Mouse (Mus musculus): Measurements from ENCODE around the gene Gm12185.
"Not testable (repeated sequence)": the region's sequence is repeated elsewhere in the genome, so short reads cannot be mapped to it uniquely, and the experiment has no call there.

Gene Gm12185

DNA sequence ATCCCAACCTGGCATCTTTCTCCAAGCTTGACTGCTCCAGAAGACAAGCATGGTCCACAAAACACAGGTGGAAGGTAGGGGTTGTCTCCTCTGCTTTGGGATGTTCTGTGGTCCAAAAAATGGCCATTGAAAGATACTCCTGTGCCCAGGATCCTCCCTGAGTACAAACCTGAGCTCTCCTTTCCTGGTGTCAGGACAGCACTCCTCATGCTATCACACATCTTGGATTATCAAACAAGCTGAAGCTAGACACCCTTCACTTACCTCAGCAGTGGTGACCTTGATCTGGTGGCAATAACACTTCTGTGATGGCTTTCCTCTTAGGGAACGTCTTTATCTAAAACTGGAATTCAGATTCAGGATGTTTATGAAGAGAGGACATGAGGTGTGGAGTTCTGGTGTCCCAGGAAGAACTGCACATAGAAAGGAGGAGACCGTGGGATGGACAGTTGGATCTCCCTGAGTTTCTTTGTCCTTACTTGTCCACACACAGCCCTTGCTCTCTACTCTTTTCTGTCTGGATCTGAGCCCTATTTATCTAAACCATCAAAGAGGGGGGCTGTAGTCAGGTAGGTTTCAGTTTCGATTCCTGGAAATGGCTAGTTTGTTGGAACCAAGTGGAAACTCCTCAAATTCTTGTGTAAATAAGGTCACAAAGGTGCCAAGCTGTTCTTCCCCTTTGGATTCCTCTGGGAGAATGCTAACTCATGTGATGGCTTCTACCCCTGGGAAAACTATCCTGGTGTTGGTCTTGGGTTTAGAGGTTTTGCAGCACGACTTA, at the start of gene Gm12185:
Gm12185 (minus strand) TSS at position 487 of the 781 bp plus-strand sequence.
- DNase-seq, result peak in 1 of 2 experiments; percentile 15

DNA sequence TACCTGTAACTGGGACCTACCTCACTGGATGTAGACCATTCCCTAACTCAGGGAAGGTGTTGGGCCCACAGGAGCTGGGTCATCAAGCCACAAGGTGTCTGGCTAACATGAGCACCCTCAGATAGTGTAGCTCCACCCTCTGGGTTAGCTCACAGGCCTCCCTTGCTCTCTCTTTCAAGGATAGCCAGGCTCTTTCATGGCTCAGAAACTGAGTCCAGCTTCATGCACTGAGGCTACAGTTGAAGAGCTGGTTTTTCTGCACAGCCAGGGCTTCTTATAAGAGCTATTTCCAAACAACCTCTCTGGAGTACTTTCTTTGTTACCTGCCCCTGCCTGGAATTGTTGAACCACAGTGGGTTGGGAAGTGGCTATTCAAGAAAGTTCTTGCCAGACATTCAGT, 20.0 kb upstream of the Gm12185 start:
- not testable (repeated sequence) for DNase-seq

DNA sequence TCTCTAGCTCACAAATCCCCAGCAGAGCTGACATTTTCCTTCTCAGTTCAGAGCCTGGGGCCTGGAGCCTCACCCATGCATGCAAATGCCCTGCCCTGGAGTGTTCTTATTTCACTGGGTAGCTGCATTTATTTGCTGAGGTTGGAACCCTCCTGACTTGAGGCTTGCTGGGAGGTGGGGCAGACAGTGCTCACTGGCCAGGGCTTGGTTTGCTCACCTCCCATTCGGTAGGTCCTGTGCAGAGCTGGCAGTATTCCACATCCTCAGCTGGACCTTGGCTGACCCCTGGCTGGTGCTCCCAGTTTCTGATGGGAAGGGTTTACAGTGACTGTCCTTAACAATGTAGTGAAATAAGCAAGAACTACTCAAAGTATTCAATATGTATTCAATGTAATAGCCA, 14.8 kb upstream of the Gm12185 start:
- peak; percentile 10 to 28 for DNase-seq

DNA sequence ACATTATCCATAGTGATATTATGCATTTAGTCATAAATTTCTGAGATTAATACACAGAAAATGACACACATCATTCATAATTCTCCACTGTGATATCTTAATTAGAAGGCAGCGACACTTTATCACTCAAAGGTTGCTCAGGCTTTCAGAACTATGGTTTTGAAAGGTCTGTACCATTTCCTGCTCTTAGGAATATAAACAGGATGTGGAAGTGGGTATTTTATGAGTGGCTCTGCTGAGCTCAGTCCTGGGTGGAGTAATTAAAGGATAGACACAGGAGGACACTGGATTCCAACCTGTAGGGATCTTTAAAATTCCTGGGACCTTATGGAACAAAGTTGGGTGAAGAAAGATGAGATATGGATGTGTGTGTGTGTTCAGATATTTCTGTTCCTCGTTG, 14.3 kb upstream of the Gm12185 start:
- DNase-seq, result not testable (repeated sequence)

- not testable (repeated sequence) for DNase-seq
Measured at GRCm38 (mm10) chr11:49000411-49000810, 8.4 kb upstream of the Gm12185 start.

DNA sequence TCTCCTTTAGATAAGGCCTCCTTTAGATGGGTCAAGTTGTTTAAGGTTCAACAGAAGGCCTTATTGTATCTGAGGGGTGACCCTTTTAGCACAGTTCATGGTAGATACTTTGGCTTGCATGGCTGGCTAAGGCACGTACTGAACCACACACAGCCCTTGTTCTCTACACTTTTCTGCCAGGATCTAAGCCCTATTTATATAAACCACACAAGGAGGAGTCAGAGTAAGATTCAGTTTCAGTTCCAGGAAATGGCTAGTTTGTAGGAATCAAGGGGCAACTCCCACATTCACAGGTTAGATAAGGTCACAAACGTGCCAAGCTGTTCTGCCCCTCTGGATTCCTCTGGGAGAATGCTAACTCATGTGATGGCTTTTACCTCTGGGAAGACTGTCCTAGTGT, 2.0 kb upstream of the Gm12185 start, which contains the start of gene Tgtp1:
Tgtp1 (minus strand) TSS at position 155 of the 400 bp plus-strand sequence.
- peak in 1 of 2 experiments; percentile 10 for DNase-seq

DNA sequence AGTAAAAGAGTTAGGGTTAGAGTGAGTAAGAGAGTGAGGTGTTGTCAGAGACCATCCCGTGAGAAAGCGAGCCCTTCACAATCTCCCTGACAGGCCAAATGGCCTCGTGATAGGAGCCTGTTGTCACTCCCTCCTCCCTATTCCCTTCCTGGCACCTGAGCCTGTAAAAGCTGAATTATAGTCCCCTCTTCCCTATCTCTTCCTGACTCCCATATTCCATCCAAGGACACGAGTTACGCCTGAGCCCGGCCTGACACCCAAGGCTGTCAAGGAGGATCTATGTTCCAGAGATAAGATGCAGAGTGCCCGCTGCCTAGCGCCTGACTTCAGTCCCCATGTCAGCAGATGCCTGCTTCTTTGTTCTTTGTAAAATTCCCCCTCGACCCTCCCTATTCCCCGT, 1.3 kb upstream of the Gm12185 start:
- DNase-seq, result not testable (repeated sequence)

DNA sequence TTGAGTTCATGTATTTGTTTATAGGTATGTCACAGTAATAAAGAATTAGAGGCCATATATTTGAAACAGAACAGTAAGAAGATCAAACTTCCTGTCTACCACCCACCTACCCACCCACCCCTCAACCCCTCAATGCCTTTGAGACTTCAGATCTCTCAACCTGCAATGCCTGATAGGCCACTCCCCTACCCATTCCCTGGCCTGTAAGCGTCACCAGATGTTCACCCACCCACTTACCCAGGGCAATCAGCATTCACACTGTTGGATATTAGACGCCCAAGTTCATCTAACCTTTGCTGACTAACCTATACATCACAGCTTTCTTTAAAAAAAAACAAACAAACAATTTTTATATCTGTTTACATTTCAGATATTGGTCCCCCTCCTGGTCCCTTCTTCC, 2.0 kb downstream of the Gm12185 start:
- not testable (repeated sequence) for DNase-seq

DNA sequence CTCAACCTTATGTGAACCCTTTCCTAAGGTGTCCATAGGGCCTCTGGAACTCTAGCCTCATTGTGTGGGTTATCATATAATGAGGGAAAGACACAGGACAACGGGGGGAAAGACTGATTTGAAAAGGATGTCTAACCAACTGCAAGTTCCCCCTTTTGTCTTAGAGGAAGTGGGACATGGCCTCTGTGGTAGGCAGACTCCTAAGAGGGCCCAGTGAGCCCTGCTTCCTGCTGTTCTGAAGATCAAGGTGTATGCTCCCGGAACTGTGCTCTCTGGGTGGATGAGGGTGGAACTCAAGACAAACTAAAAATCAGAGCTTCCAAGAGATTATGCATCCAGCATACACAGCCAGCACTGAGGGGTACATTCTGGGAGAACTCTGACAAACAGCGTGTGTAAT, 3.8 kb downstream of the Gm12185 start:
- not testable (repeated sequence) for DNase-seq

- DNase-seq, result not testable (repeated sequence)
Measured at GRCm38 (mm10) chr11:48982848-48983247, 9.2 kb downstream of the Gm12185 start.

DNA sequence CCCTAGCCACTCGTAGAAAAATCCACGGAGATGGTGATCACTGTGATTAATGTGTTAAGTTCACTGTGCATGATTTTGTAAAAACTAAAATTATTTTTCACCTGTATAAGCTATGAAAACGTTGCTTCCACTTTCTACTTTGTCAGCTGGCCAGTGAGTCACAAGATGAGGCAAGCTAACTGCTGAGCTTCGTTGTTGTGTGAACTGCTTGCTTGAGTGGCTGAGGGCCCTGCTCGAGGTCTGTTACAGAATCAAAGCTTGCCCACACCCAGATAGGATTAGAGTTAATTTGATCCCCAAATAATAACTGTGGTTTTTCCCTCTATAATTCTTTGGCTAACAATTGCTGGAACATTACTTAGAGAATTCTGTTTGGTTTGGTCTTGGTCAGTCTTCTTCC, 12.0 kb downstream of the Gm12185 start:
- DNase-seq, result not testable (repeated sequence)

DNA sequence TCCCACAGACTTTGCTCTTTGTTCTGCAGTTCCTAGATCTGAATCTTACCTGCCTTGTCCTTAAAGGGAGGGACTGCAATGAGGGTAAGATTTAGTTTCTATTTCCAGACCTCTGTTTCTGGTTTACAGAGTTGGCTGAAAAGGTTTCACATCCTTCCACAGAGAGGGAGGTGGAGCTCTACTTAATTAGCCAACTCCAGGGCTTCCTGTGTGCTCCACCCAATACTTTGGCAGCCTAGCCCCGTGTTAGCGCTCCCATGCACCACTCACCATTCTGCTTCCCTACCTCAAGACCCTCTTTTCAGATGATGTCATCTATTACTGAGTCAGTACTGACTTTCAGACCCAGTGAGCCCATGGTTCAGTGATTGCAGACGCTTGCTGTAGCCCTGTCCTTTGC, 12.8 kb downstream of the Gm12185 start, which contains the start of gene 9930111J21Rik1:
9930111J21Rik1 (minus strand) TSS at position 148 of the 400 bp plus-strand sequence.
- DNase-seq, result not testable (repeated sequence)

GRCm38 (mm10) chr11:48978240-48978939, 13.6 kb downstream of the Gm12185 start, which contains the start of gene Olfr56:
Gene Olfr56 (plus strand): TSS chr11:48978889.
- DNase-seq, result not testable (repeated sequence)

GRCm38 (mm10) chr11:48974686-48975085, 17.3 kb downstream of the Gm12185 start:
- not testable (repeated sequence) for DNase-seq

DNA sequence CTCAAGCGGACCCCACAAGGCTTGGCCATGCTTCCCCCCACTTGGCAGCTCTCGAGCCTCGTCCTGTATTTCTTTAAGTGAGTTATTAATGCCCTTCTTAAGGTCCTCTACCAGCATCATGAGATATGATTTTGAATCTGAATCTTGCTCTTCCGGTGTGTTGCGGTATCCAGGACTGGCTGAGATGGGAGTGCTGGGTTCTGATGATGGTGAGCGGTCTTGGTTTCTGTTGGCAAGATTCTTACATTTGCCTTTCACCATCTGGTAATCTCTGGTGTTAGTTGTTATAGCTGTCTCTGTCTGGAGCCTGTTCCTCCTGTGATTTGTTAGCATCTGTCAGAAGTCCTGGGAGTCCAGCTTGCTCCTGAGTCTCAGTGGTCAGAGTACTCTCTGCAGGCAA, 45.9 kb downstream of the Gm12185 start, which contains the start of gene Psme2b:
Psme2b (minus strand) TSS at position 101 of the 400 bp plus-strand sequence.
- not testable (repeated sequence) for DNase-seq

GRCm38 (mm10) chr11:48939286-48939685, 52.7 kb downstream of the Gm12185 start:
- not testable (repeated sequence) for DNase-seq

GRCm38 (mm10) chr11:48935291-48935690, 56.7 kb downstream of the Gm12185 start:
- not testable (repeated sequence) for DNase-seq

DNA sequence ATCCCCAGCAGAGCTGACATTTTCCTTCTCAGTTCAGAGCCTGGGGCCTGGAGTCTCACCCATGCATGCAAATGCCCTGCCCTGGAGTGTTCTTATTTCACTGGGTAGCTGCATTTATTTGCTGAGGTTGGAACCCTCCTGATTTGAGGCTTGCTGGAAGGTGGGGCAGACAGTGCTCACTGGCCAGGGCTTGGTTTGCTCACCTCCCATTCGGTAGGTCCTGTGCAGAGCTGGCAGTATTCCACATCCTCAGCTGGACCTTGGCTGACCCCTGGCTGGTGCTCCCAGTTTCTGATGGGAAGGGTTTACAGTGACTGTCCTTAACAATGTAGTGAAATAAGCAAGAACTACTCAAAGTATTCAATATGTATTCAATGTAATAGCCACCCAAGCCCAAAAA, 58.1 kb downstream of the Gm12185 start:
- DNase-seq, result peak in 1 of 2 experiments; percentile 7

GRCm38 (mm10) chr11:48933422-48933821, 58.6 kb downstream of the Gm12185 start:
- DNase-seq, result not testable (repeated sequence)

DNA sequence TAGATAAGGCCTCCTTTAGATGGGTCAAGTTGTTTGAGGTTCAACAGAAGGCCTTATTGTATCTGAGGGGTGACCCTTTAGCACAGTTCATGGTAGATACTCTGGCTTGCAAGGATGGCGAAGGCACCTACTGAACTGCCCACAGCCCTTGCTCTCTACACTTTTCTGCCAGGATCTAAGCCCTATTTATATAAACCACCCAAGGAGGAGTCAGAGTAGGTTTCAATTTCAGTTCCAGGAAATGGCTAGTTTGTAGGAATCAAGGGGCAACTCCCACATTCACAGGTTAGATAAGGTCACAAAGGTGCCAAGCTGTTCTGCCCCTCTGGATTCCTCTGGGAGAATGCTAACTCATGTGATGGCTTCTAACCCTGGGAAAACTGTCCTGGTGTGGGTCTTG, 64.0 kb downstream of the Gm12185 start:
- not testable (repeated sequence) for DNase-seq

DNA sequence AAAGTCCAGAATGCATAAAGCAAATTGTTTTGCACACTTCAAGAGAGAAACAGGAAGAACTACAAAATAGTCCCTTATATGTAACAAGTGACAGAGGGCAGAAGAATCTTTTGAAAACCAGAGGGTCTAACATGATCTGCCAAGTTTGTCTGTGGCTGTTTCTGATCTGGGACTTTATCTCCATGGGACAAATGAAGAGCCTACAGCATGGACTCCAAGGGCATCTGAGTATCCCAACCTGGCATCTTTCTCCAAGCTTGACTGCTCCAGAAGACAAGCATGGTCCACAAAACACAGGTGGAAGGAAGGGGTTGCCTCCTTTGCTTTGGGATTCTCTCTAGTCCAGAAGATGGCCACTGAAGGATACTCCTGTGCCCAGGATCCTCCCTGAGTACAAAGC, 65.6 kb downstream of the Gm12185 start:
- not testable (repeated sequence) for DNase-seq

DNA sequence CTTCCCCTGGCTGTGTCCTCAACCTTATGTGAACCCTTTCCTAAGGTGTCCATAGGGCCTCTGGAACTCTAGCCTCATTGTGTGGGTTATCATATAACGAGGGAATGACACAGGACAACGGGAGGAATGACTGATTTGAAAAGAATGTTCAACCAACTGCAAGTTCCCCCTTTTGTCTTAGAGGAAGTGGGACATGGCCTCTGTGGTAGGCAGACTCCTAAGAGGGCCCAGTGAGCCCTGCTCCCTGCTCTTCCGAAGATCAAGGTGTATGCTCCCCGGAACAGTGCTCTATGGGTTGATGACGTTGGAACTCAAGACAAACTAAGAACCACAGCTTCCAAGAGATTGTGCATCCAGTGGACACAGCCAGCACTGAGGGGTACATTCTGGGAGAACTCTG, 68.2 kb downstream of the Gm12185 start:
- not testable (repeated sequence) for DNase-seq

DNA sequence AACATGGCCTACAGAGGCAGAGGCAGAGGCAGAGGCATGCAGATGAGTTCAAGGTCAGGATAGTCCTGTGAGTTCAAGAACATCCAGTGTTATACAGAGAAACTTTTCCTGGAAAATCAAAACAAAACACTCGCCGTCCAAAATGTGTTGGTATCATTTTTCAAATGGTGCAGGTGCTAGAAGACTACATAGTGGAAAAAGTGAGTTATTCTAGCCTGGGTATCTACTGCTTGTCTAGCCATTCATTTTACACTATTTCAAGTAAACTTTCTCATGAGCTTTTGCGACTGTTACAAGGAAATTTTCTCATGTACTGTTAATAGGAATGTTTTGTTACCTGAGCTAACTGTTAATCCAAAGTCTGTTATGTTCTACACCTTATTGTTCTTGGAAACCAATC, 73.6 kb downstream of the Gm12185 start:
- DNase-seq, result no peak
